13 mouse cellular contexts compared by ENCODE assay signal in the genomic region with DNA sequence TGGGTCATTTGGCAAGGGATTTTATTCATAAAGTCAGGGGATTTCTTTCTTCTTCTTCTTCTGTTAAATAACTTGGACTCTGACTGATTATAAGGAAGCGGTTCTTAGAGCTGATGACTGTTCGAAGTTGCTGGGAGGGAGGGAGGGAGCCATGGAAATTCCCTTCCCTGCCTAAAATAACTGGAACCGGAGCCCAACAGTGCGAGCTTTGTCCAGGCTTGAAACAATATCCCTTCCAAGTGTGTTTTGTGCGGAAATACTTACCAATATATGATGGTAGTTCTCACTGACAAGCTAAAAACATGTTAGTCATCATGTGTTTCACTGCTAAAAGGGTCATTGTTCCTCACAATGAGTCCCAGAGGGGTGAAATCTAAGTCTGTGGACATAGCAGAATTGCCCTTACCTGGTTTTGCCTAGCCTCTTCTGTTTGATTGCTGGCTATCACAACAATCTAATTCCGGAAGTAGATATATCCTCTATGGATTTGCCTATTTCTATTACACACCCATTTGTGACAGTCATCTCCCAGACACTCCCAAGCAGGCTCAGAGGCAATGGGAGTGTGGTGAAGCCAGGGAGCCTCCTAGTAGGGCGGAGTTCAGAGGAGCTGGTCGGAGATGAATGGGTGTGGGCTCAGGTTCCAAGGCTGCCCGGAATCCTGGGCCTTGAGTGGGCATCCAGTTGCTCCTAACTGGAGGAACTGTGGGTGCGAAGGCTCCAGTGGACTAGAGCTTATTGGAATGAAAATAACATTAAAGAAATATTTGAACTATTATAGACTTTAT.
DNase-seq lines count a peak whose midpoint lies in the region; ATAC-seq and TF ChIP-seq lines count a peak whose summit lies in the region.
"Had no signal": no experiment of that assay in that cellular context is flagged by ENCODE, and none has a peak within 500 bp of the region (broad histone marks: within the 10 kb centered on the region; RNA-seq: fewer than 3 reads in every experiment).

No protein-coding gene starts in this region.

- no peak for ATAC-seq in neural tube, embryonic 11.5 days (ENCODE audit: insufficient read depth, low FRiP score, low TSS enrichment)
- ATAC-seq in stomach, postnatal 0 days (ENCODE audit: low FRiP score, low TSS enrichment) = peak; percentile 72
- ATAC-seq: Patski had no signal

- H3K27ac ChIP-seq in heart, adult 2 months = peak overlapping the region; percentile 40
- H3K27ac ChIP-seq in neural tube, embryonic 11.5 days (ENCODE audit: low read depth, low read length) = 0 out of 2 replicates have a peak overlapping the region, but pooled peaks have one; percentile 17
- peak overlapping the region; percentile 69 for H3K27ac ChIP-seq in stomach, postnatal 0 days (replicated peaks)
- H3K27ac ChIP-seq in kidney, adult 2 months (ENCODE audit: insufficient read depth, low read depth, low read length) = no peak overlapping the region

- no peak overlapping the region for H3K4me2 ChIP-seq in neural tube, embryonic 11.5 days (ENCODE audit: low read depth)
- H3K4me2 ChIP-seq in stomach, postnatal 0 days (replicated peaks; ENCODE audit: low read depth) = no peak overlapping the region
- H3K4me2 ChIP-seq: lung, embryonic 14.5 days had no signal

- no peak for TF ChIP-seq POLR2A in heart, adult 2 months (IDR thresholded peaks at IDR 0.05; ENCODE audit: insufficient read depth, low read depth, low read length)
- TF ChIP-seq POLR2A in kidney, adult 2 months (IDR thresholded peaks at IDR 0.05; ENCODE audit: low read depth, low read length) = no peak

- no peaks in the 10 kb centered on the region for H3K9me3 ChIP-seq in neural tube, embryonic 11.5 days (ENCODE audit: control insufficient read depth, low read length)
- no peaks in the 10 kb centered on the region for H3K9me3 ChIP-seq in stomach, postnatal 0 days (ENCODE audit: control insufficient read depth, low read length)

- TF ChIP-seq CTCF in heart, adult 2 months (IDR thresholded peaks at IDR 0.05) = no peak
- TF ChIP-seq CTCF in stomach, postnatal 0 days (IDR thresholded peaks at IDR 0.05; ENCODE audit: low read depth) = no peak
- TF ChIP-seq CTCF in kidney, adult 2 months (conservative IDR thresholded peaks at IDR 0.05; ENCODE audit: insufficient read depth, insufficient read length, low read depth, low read length) = no peak

- TF ChIP-seq EP300 in heart, adult 2 months (IDR thresholded peaks at IDR 0.05; ENCODE audit: insufficient read depth, low read depth, low read length) = no peak
- TF ChIP-seq EP300 in stomach, postnatal 0 days (optimal IDR thresholded peaks at IDR 0.05) = no peak

- H3K9ac ChIP-seq in heart, adult 2 months (ENCODE audit: low read depth, low read length) = no peak overlapping the region
- H3K9ac ChIP-seq in neural tube, embryonic 11.5 days (ENCODE audit: low read length) = no peak overlapping the region
- no peak overlapping the region for H3K9ac ChIP-seq in stomach, postnatal 0 days (ENCODE audit: low read length)
- H3K9ac ChIP-seq: lung, embryonic 14.5 days had no signal

- no peaks in the 10 kb centered on the region for H3K79me2 ChIP-seq in heart, adult 2 months (replicated peaks; ENCODE audit: control insufficient read depth, insufficient read depth, low read length)

- intact Hi-C loops in heart, adult 2 months (cut with DNase I) = no loop called here

- WGBS in heart, adult 2 months = 38% methylated on average over 10 of the region's 10 CpGs
- WGBS in neural tube, embryonic 11.5 days = 64% methylated on average over 10 of the region's 10 CpGs
- 19% methylated on average over 10 of the region's 10 CpGs for WGBS in large intestine, adult 2 months
- WGBS in stomach, postnatal 0 days = 40% methylated on average over 10 of the region's 10 CpGs
- 62% methylated on average over 10 of the region's 10 CpGs for WGBS in kidney, adult 2 months

- DNase-seq in heart, adult 2 months = no peak
- DNase-seq in heart, adult 9 months (ENCODE audit: low spot score in 2 of 2) = no peak
- DNase-seq in neural tube, embryonic 11.5 days (ENCODE audit: low spot score) = no peak
- DNase-seq in neural tube, embryonic 10.5 days (ENCODE audit: extremely low spot score, low spot score) = no peak
- peak; percentile 71 for DNase-seq in large intestine, adult 2 months (ENCODE audit: low read depth, low spot score)
- peak; percentile 41 for DNase-seq in stomach, postnatal 0 days (ENCODE audit: low spot score)
- DNase-seq in kidney, postnatal 4 days = no peak
- no peak for DNase-seq in kidney, adult 2 months
- DNase-seq: adrenal gland, adult 2 months; heart, postnatal 14 days; spleen, adult 18-20 months had no signal

- no peak overlapping the region for H3K4me3 ChIP-seq in heart, adult 2 months
- H3K4me3 ChIP-seq in neural tube, embryonic 11.5 days (ENCODE audit: low read depth, low read length) = no peak overlapping the region
- no peak overlapping the region for H3K4me3 ChIP-seq in stomach, postnatal 0 days (ENCODE audit: low read depth, low read length)
- H3K4me3 ChIP-seq in kidney, adult 2 months (ENCODE audit: insufficient read depth, low read depth, low read length) = no peak overlapping the region

- no peaks in the 10 kb centered on the region for H3K27me3 ChIP-seq in heart, adult 2 months (ENCODE audit: control insufficient read depth, insufficient read depth, low read length)
- no peaks in the 10 kb centered on the region for H3K27me3 ChIP-seq in neural tube, embryonic 11.5 days (ENCODE audit: control insufficient read depth, insufficient read depth, low read length)
- H3K27me3 ChIP-seq in stomach, postnatal 0 days (ENCODE audit: control insufficient read depth, insufficient read depth, low read length) = no peaks in the 10 kb centered on the region
- no peaks in the 10 kb centered on the region for H3K27me3 ChIP-seq in kidney, adult 2 months (replicated peaks; ENCODE audit: control insufficient read depth, insufficient read depth, low read length)
- H3K27me3 ChIP-seq: Patski had no signal

- peaks cover 4% of the 10 kb centered on the region for H3K4me1 ChIP-seq in heart, adult 2 months (ENCODE audit: control insufficient read depth, insufficient read depth, low read length)
- H3K4me1 ChIP-seq in neural tube, embryonic 11.5 days (ENCODE audit: control insufficient read depth, insufficient read depth, low read length) = peaks cover 7% of the 10 kb centered on the region; the same call in 1 of the 2 replicates
- H3K4me1 ChIP-seq in stomach, postnatal 0 days (replicated peaks; ENCODE audit: control insufficient read depth, insufficient read depth) = no peaks in the 10 kb centered on the region
- no peaks in the 10 kb centered on the region for H3K4me1 ChIP-seq in kidney, adult 2 months (ENCODE audit: control insufficient read depth, insufficient read depth, low read length)

- no peaks in the 10 kb centered on the region for H3K36me3 ChIP-seq in heart, adult 2 months (ENCODE audit: control insufficient read depth, insufficient read depth, low read length)
- H3K36me3 ChIP-seq in neural tube, embryonic 11.5 days (ENCODE audit: control insufficient read depth, insufficient read depth, low read length) = no peaks in the 10 kb centered on the region
- no peaks in the 10 kb centered on the region for H3K36me3 ChIP-seq in stomach, postnatal 0 days (ENCODE audit: control insufficient read depth, insufficient read depth, low read length)
- H3K36me3 ChIP-seq in kidney, adult 2 months (ENCODE audit: control insufficient read depth, insufficient read depth, low read length) = no peaks in the 10 kb centered on the region

Comparison
In these comparisons a context has a peak if more than half of its experiments do, and no peak if none do; other contexts are left out.
1. DNase-seq: peak in large intestine, adult 2 months (single experiment) and stomach, postnatal 0 days (single experiment); none in heart, adult 2 months (0 of 2), heart, adult 9 months (0 of 2), neural tube, embryonic 11.5 days (single experiment), neural tube, embryonic 10.5 days (single experiment), kidney, postnatal 4 days (0 of 2) and kidney, adult 2 months (single experiment).